Mouse (Mus musculus) thymus, adult 2 months (tissue): ENCODE measurements around the gene Rsbn1l.

Experiments used
- CTCF ChIP-seq: fragments of 200-500 bp; IDR thresholded peaks from 2 replicates; pipeline ENCODE4 v1.5.1; 2012; ENCODE audit warnings: mild to moderate bottlenecking, control low read depth, low read length, moderate library complexity, borderline replicate concordance; ENCODE audit not compliant: control insufficient read depth, poor library complexity, insufficient read depth; ENCODE audit errors: extremely low read depth
- POLR2A ChIP-seq: fragments of 200-500 bp; IDR thresholded peaks from 2 replicates; pipeline ENCODE4 v1.6.1; 2012; ENCODE audit warnings: mild to moderate bottlenecking, low read length, control low read depth, moderate library complexity; ENCODE audit not compliant: control insufficient read depth, poor library complexity, insufficient read depth; ENCODE audit errors: extremely low read depth

DNA sequence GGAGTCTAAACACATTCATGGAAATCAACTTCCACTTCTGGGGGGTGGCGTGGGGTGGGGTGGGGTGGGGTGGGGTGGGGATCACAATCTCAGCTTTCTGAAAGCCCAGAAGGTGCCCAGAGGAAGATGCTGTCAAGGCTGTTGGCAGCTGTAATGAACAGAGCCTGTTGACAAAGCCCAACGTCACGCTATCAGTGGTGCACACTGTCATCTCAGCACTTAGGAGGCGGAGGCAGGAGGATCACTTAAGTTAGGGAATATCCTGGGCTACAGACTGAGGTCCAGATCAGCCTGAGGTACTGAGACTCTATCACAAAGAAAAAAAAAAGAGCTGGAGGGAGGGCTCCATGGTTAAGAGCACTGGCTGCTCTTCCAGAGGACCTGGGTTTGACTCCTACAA, 18.5 kb upstream of the Rsbn1l start:
- TF ChIP-seq CTCF (no peak), POLR2A (no peak)
